Mouse (Mus musculus) ES-Bruce4 (cell line): ENCODE data around the gene Il17rd. TPM values are rescaled to one million over a fixed set of nuclear protein-coding genes. Genes with fewer than 3 reads are reported as not detected.

Source experiments
- H3K27ac ChIP-seq: 2 replicates; pipeline ENCODE4 v1.5.1; 2012; ENCODE audit warnings: low read length, inconsistent platforms; ENCODE audit not compliant: insufficient read depth
- H3K27me3 ChIP-seq: 2 replicates; pipeline ENCODE4 v1.6.1; 2012; ENCODE audit warnings: mild to moderate bottlenecking, low read length, inconsistent platforms; ENCODE audit not compliant: control insufficient read depth, poor library complexity, insufficient read depth, severe bottlenecking
- H3K36me3 ChIP-seq: 2 replicates; pipeline ENCODE4 v1.6.1; 2012; ENCODE audit warnings: inconsistent platforms, mild to moderate bottlenecking, low read length, moderate library complexity; ENCODE audit not compliant: control insufficient read depth, poor library complexity, insufficient read depth, severe bottlenecking
- H3K4me1 ChIP-seq: one replicate; pipeline ENCODE4 v1.8.1; 2011; ENCODE audit warnings: low read length; ENCODE audit not compliant: control insufficient read depth, insufficient read depth
- H3K4me3 ChIP-seq: 2 replicates; pipeline ENCODE4 v1.5.1; 2011; ENCODE audit warnings: low read depth, mild to moderate bottlenecking, low read length
- H3K9ac ChIP-seq: 2 replicates; pipeline ENCODE4 v1.6.1; 2012; ENCODE audit warnings: low read depth, mild to moderate bottlenecking, inconsistent platforms; ENCODE audit not compliant: poor library complexity, severe bottlenecking
- H3K9me3 ChIP-seq: replicated peaks from 2 replicates; pipeline ENCODE4 v1.6.1; 2012; ENCODE audit warnings: mild to moderate bottlenecking, low read length, inconsistent platforms; ENCODE audit not compliant: control insufficient read depth, poor library complexity, insufficient read depth, severe bottlenecking
- CTCF ChIP-seq: IDR thresholded peaks from one replicate; pipeline ENCODE4 v1.8.1; 2011; ENCODE audit warnings: low read depth, low read length
- EP300 ChIP-seq: IDR thresholded peaks from 2 replicates; pipeline ENCODE4 v1.6.1; 2011; ENCODE audit warnings: low read depth, low read length; ENCODE audit not compliant: insufficient read depth
- POLR2A ChIP-seq: IDR thresholded peaks from one replicate; pipeline ENCODE4 v1.8.1; 2011; ENCODE audit warnings: low read length; ENCODE audit not compliant: insufficient read depth
- polyA plus RNA-seq: library from polyadenylated mRNA; stranded (reverse); fragments of >200 nt; gene quantifications from 2 replicates; pipeline ENCODE4 v1.2.4, GENCODE M21; 2011; ENCODE audit warnings: low read depth; ENCODE audit not compliant: missing spikeins, insufficient read depth, insufficient read length

Il17rd gene
- polyA plus RNA-seq, 1 experiment: 48.9 TPM

- Histone ChIP-seq H3K36me3 (no peaks in the 10 kb centered on the region), H3K27ac (peak overlapping the region; percentile 30; the same call in 1 of the 2 replicates), H3K9me3 (no peaks in the 10 kb centered on the region), H3K4me3 (no peak overlapping the region), H3K9ac (no peak overlapping the region), H3K27me3 (no peaks in the 10 kb centered on the region), H3K4me1 (peaks cover 10% of the 10 kb centered on the region)
- TF ChIP-seq POLR2A: no peak
- no peak for TF ChIP-seq CTCF
- no peak for TF ChIP-seq EP300
Measured at GRCm38 (mm10) chr14:27050043-27050442, 11.3 kb downstream of the Il17rd start.

DNA sequence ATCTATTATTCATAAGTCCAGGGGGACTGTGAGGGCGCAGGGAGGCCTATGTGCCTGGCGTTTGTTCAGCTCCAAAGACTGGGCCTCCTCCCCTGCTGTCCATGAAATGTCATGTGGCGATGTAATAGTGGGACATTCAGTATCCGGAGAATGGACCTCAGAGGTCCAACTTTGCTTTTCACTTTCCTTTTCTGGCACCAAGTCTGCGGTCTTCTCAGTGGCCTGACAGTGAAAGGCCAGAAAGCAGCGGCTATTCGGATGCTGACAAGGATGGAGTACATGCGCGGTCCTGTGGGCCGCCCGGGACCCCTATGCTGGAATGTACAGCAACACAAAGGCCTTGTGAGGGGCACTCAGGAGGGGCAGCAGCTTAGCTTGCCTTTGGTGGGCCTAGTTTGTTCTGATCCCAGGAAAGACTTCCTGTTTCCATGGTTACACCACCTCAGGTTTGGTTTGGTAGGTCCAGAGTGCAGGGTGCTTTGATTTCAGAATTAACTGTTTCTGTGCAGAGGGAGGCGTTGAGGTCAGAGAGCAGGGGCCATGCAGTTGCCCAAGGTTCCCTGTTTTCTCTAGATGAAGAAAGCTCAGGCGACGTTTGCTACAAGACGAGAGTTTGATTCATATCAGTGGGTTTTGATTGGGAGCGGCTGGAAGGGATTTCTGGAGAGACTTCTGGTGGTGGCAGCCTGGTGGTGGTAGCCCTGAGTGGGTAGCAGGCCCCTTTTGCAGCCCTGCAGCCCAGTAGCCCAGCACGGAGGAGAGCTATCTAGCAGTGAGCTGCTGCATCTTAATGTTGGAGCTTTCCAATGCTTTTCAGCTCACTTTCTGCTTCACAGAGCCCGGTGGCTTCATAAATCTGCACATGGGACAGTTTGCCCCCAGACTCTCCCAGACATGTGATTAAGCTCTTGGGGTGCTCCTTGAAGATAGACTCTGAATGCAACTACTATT is 12.1 kb downstream of the Il17rd start:
- no peak for TF ChIP-seq EP300
- TF ChIP-seq CTCF: no peak
- TF ChIP-seq POLR2A: no peak
- Histone ChIP-seq H3K9me3 (no peaks in the 10 kb centered on the region), H3K4me1 (peaks cover 10% of the 10 kb centered on the region), H3K27ac (peak overlapping the region; percentile 60; the same call in 1 of the 2 replicates), H3K4me3 (no peak overlapping the region), H3K36me3 (no peaks in the 10 kb centered on the region), H3K9ac (no peak overlapping the region), H3K27me3 (no peaks in the 10 kb centered on the region)

GRCm38 (mm10) chr14:27051511-27051895 is 12.8 kb downstream of the Il17rd start:
- Histone ChIP-seq H3K27me3 (no peaks in the 10 kb centered on the region), H3K9ac (no peak overlapping the region), H3K4me3 (no peak overlapping the region), H3K9me3 (no peaks in the 10 kb centered on the region), H3K36me3 (no peaks in the 10 kb centered on the region), H3K4me1 (peaks cover 10% of the 10 kb centered on the region), H3K27ac (peak overlapping the region; percentile 60)
- TF ChIP-seq POLR2A (no peak), CTCF (no peak), EP300 (no peak)

GRCm38 (mm10) chr14:27058535-27059223 is 19.9 kb downstream of the Il17rd start:
- TF ChIP-seq POLR2A (no peak), CTCF (no peak), EP300 (no peak)
- H3K27ac ChIP-seq: 0 out of 2 replicates have a peak overlapping the region, but pooled peaks have one; percentile 4
- no peaks in the 10 kb centered on the region for H3K9me3 ChIP-seq
- no peaks in the 10 kb centered on the region for H3K36me3 ChIP-seq
- H3K27me3 ChIP-seq: no peaks in the 10 kb centered on the region
- H3K9ac ChIP-seq: peak overlapping the region; percentile 43; the same call in 1 of the 2 replicates
- H3K4me3 ChIP-seq: no peak overlapping the region
- peaks cover 9% of the 10 kb centered on the region for H3K4me1 ChIP-seq

DNA sequence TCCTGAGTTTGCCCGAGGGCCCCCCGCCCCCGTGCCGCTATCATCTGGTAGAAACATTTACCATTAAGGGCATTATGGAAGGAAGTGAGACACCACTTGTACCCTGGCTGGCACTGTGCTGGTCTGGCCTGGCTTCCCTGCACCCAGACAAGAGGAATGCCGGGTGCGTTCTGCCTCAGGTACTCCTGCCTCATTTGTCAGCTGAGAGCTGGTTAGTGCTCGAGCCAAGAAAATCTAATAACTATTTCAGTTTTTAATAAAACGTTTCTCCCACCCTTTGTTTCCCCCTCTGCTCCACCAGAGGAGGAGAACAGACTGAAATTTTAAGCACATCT is 20.4 kb downstream of the Il17rd start:
- TF ChIP-seq POLR2A: no peak
- no peak for TF ChIP-seq CTCF
- H3K9me3 ChIP-seq: no peaks in the 10 kb centered on the region
- H3K36me3 ChIP-seq: no peaks in the 10 kb centered on the region
- 0 out of 2 replicates have a peak overlapping the region, but pooled peaks have one; percentile 25 for H3K27ac ChIP-seq
- H3K9ac ChIP-seq: peak overlapping the region; percentile 43; the same call in 1 of the 2 replicates
- H3K4me1 ChIP-seq: peaks cover 9% of the 10 kb centered on the region
- no peak overlapping the region for H3K4me3 ChIP-seq
- H3K27me3 ChIP-seq: no peaks in the 10 kb centered on the region
